Mouse (Mus musculus): Measurements from ENCODE around the gene Gzmc.
"Not testable (repeated sequence)": the region's sequence is repeated elsewhere in the genome, so short reads cannot be mapped to it uniquely, and the experiment has no call there.

The Gzmc gene

DNA sequence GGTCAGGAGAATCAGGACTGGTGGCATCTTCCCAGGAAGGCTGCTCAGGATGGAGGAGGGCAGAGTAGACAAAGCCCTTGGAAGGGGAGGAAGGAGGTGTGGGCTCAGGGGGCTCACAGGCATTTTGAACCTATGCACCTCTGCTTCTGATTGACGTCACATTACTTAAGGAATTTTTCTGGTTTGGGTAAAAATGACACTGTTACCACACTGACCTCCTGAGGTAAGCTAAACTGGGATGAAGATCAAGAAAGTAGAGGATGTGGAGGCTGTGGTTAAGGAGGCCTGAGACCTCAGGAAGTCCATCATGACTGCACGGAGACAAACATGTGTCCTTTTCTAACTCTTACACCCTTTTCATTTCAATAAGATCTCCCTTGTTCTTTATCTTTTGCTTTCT, at the start of gene Gzmc:
Gene Gzmc, minus strand, starts transcription at position 101 of the 400 bp plus-strand sequence.
- no peak for DNase-seq (ENCODE audit: low read depth, low spot score)

GRCm38 (mm10) chr14:56283816-56284215, 49.4 kb upstream of the Gzmc start:
- no peak for DNase-seq (ENCODE audit: low read depth, low spot score)

DNA sequence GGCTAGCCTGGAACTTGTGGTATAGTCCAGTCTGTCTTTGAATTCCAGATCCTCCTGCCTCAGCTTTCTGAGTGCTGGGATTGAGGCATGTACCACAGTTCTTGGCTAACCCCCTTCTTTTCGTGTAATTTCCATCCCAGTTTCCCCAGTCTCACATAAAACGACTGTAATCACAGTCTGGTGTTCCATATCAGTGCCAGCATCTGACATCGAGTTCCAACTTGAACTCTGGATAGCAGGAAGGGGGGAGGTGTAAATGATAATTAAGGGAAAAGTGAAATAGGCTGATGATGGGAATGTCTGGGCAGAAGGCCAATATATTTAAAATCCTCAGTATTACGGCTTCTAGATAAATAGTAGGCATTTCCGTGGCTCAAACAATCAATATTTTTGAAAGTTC, 46.6 kb upstream of the Gzmc start:
- DNase-seq (ENCODE audit: low read depth, low spot score) = no peak

DNA sequence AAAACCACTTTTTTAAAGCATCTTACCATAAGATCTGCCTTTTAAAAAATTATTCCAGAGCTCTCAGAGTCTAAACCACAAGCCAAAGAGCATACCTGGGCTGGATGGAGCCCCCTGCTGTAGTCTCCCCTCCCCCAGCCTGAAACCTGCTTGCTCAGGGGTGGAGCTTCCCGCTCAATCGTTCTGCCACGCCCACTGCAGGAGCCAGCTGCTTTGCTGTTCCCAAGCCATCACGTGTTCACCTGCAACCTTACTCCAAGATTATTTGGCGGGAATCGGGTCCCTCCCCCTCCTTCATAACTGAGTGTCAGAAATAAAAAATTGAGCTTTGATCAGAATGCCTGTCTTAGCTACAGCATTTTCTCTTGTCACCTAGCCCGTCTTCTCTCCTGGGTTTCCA, 44.2 kb upstream of the Gzmc start:
- DNase-seq (ENCODE audit: low read depth, low spot score) = not testable (repeated sequence)

- not testable (repeated sequence) for DNase-seq (ENCODE audit: low read depth, low spot score)
Observed at GRCm38 (mm10) chr14:56276096-56276495, 41.6 kb upstream of the Gzmc start.

GRCm38 (mm10) chr14:56266109-56266508, 31.7 kb upstream of the Gzmc start:
- no peak for DNase-seq (ENCODE audit: low read depth, low spot score)

GRCm38 (mm10) chr14:56262153-56262552, 27.7 kb upstream of the Gzmc start, which contains the start of gene Gzmb:
Gene Gzmb, minus strand, starts transcription at chr14:56262260.
- DNase-seq (ENCODE audit: low read depth, low spot score) = peak; percentile 59

GRCm38 (mm10) chr14:56240409-56240808, 6.0 kb upstream of the Gzmc start:
- peak; percentile 1 for DNase-seq (ENCODE audit: low read depth, low spot score)

DNA sequence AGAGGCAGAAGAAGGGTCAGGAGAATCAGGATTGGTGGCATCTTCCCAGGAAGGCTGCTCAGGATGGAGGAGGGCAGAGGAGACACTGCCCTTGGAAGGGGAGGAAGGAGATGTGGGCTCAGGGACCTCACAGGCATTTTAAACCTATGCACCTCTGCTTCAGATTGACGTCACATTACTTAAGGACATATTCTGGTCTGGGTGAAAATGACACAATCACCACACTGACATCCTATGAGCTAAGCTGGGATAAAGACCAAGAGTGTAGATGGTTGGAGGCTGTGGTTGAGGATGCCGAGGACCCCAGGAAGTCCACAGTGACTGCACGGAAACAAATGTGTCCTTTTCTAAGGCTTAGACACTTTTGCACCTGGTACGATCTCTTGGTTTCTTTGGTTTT, 23.1 kb downstream of the Gzmc start, which contains the start of gene Gzmf:
Gene Gzmf, minus strand, starts transcription at position 101 of the 400 bp plus-strand sequence.
- no peak for DNase-seq (ENCODE audit: low read depth, low spot score)

DNA sequence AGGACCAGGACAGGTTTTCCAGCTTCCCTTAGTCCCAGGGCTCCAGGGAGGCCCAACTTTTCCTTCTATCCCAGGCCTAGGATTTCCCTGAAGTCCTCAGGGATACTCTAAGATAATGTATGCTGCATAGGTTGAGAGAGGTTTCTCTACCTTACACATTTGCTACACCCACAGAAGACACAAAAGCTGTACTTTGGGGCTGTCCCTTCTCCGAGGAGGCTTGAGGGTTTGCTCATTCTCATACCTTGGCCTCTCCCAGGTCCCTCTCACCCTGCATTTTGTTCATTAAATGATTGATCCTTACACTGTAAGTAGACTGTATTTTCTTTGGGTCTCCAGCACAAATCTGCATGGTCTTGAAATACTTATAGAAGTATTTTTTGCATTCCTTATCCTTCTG, 28.8 kb downstream of the Gzmc start:
- DNase-seq (ENCODE audit: low read depth, low spot score) = no peak

- peak; percentile 40 for DNase-seq (ENCODE audit: low read depth, low spot score)
Observed at GRCm38 (mm10) chr14:56205021-56205420, 29.4 kb downstream of the Gzmc start.

GRCm38 (mm10) chr14:56203975-56204374, 30.5 kb downstream of the Gzmc start:
- peak; percentile 63 for DNase-seq (ENCODE audit: low read depth, low spot score)

DNA sequence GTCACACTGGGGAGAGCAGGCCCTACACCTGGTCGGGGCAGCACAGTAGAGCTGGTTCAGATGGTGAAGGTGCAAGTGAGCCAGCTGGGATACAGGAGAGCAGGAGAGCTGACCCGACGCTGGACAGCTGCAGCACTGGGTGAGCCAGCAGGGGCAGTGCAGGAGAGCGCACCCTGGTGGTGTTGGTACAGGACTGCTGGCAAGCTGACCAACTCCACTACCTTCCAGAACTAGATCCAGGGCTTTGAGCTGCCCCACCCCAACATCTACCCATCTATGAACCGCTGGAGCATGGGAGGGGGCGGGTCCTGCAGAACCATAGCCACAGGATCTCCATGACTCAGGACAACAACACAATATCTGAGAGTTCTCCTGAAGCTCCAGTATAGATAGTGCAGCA, 47.5 kb downstream of the Gzmc start:
- no peak for DNase-seq (ENCODE audit: low read depth, low spot score)

GRCm38 (mm10) chr14:56186521-56186920, 47.9 kb downstream of the Gzmc start:
- DNase-seq (ENCODE audit: low read depth, low spot score) = no peak
